Mouse (Mus musculus) inflammation-experienced regulatory T-cells (primary cell): ENCODE results near the gene Snrnp27. TPM values are rescaled to one million over a fixed set of nuclear protein-coding genes. Genes with fewer than 3 reads are reported as not detected.

Experiments
- polyA plus RNA-seq, 2 experiments: library from polyadenylated mRNA; unstranded; fragments of 100-300 nt; shearing (Covaris generic); gene quantifications; one replicate each; pipeline ENCODE4 v1.2.1; 2017

The Snrnp27 gene
- polyA plus RNA-seq, result 10 to 100 TPM; 76.9 to 97.0 TPM

GRCm38 (mm10) chr6:86683872-86684654 lies at the start of gene Snrnp27:
Snrnp27 (minus strand) TSS chr6:86684522.

GRCm38 (mm10) chr6:86733183-86733876 lies 49.0 kb upstream of the Snrnp27 start, which contains the start of gene Gmcl1:
Gmcl1 (minus strand) TSS chr6:86733383.

GRCm38 (mm10) chr6:86668580-86669239 lies 15.6 kb downstream of the Snrnp27 start, which contains the start of gene Mxd1:
Mxd1 (minus strand) TSS chr6:86669161.

GRCm38 (mm10) chr6:86627946-86628345 lies 56.4 kb downstream of the Snrnp27 start, which contains the start of gene Asprv1:
Asprv1 (plus strand) TSS chr6:86628164.

Other genes with a start within 250 kb of the Snrnp27 start
- gene C87436, start 246.1 kb downstream of the Snrnp27 start, polyA plus RNA-seq, result 10 to 100 TPM; 39.7 to 54.0 TPM
- 100 to 1,000 TPM; 296 to 370 TPM for gene Pcbp1, start 158.2 kb downstream of the Snrnp27 start, polyA plus RNA-seq
- under 1 TPM in 1 of 2 experiments, not detected in 1; 0.72 TPM for gene Asprv1, start 56.4 kb downstream of the Snrnp27 start, polyA plus RNA-seq
- gene Mxd1, start 15.4 kb downstream of the Snrnp27 start, polyA plus RNA-seq, result 10 to 100 TPM; 54.7 to 58.9 TPM
- gene Gmcl1, start 48.9 kb upstream of the Snrnp27 start, polyA plus RNA-seq, result 10 to 100 TPM; 64.3 to 77.5 TPM
- 10 to 100 TPM in 1 of 2 experiments, 1 to 10 TPM in 1; 8.7 to 21.1 TPM for gene Anxa4, start 109.1 kb upstream of the Snrnp27 start, polyA plus RNA-seq
- gene Aak1, start 165.0 kb upstream of the Snrnp27 start, polyA plus RNA-seq, result 10 to 100 TPM; 80.4 to 81.3 TPM